Mouse (Mus musculus): ENCODE measurements at regions not wholly inside any gene's neighbourhood (a gene's known extent, or its start where the extent isn't known, plus 50 kb on each side); places are given as distances from the start of the nearest gene placed in this dataset.

GRCm38 (mm10) chr2:61105169-61105568 lies 142.2 kb upstream of the Rbms1 start:
- WGBS (ENCODE audit: insufficient replicate concordance) = 49% methylated on average over 6 of the region's 6 CpGs

DNA sequence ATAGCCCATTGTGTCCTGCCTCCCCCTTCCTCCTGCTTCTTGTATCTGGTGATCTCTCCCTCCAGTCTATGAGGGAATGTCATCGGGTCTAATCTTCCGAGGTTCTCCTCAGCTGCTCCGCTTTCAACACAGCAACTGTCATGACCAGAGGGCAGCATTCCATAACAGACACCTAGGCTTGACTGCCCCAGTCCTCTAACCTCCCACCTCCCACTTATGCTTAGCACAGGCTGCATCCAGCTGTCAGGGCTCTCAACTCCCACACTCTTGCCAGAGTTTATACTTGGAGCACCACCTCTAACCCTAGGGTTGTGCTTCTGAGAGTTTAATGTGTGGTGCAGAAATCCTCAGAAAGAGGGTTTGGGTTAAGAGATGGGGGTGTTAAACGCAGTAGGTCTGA lies 137.9 kb upstream of the Rbms1 start:
- no peak for ATAC-seq
- H3K27me3 ChIP-seq (replicated peaks) = no peaks in the 10 kb centered on the region
- 67% methylated on average over 4 of the region's 4 CpGs for WGBS (ENCODE audit: insufficient replicate concordance)
- no peak overlapping the region for H3K9ac ChIP-seq
- no peak overlapping the region for H3K4me3 ChIP-seq
- H3K9me3 ChIP-seq (replicated peaks) = no peaks in the 10 kb centered on the region
- H3K4me1 ChIP-seq = no peaks in the 10 kb centered on the region
- no peak overlapping the region for H3K4me2 ChIP-seq
- no peaks in the 10 kb centered on the region for H3K36me3 ChIP-seq
- no peak overlapping the region for H3K27ac ChIP-seq

More at GRCm38 (mm10) chr2:61105169-61105568, 142.2 kb upstream of the Rbms1 start:
- Histone ChIP-seq H3K27ac (no peak overlapping the region), H3K36me3 (no peaks in the 10 kb centered on the region), H3K4me2 (no peak overlapping the region), H3K9me3 (replicated peaks) (no peaks in the 10 kb centered on the region), H3K9ac (no peak overlapping the region), H3K4me1 (0 out of 2 replicates have a peak, but pooled peaks cover 4% of the 10 kb centered on the region), H3K4me3 (no peak overlapping the region), H3K27me3 (replicated peaks) (no peaks in the 10 kb centered on the region)
- no peak for ATAC-seq

GRCm38 (mm10) chr2:61088501-61088900 lies 125.5 kb upstream of the Rbms1 start:
- Histone ChIP-seq H3K36me3 (no peaks in the 10 kb centered on the region), H3K4me3 (no peak overlapping the region), H3K4me2 (no peak overlapping the region), H3K27ac (no peak overlapping the region), H3K27me3 (replicated peaks) (no peaks in the 10 kb centered on the region), H3K4me1 (no peaks in the 10 kb centered on the region), H3K9me3 (replicated peaks) (no peaks in the 10 kb centered on the region), H3K9ac (no peak overlapping the region)
- ATAC-seq = no peak

GRCm38 (mm10) chr2:61084835-61085234 lies 121.8 kb upstream of the Rbms1 start:
- no peak for ATAC-seq
- Histone ChIP-seq H3K27ac (no peak overlapping the region), H3K4me3 (no peak overlapping the region), H3K4me1 (no peaks in the 10 kb centered on the region), H3K9me3 (replicated peaks) (no peaks in the 10 kb centered on the region), H3K27me3 (replicated peaks) (no peaks in the 10 kb centered on the region), H3K36me3 (no peaks in the 10 kb centered on the region), H3K4me2 (no peak overlapping the region), H3K9ac (no peak overlapping the region)
- 16% methylated on average over 3 of the region's 3 CpGs for WGBS (ENCODE audit: insufficient replicate concordance)

GRCm38 (mm10) chr2:61083100-61083499 lies 120.1 kb upstream of the Rbms1 start:
- H3K4me1 ChIP-seq = no peaks in the 10 kb centered on the region
- no peaks in the 10 kb centered on the region for H3K27me3 ChIP-seq (replicated peaks)
- no peak overlapping the region for H3K4me3 ChIP-seq
- ATAC-seq = no peak
- no peaks in the 10 kb centered on the region for H3K36me3 ChIP-seq
- 55% methylated on average over 1 of the region's 1 CpGs for WGBS (ENCODE audit: insufficient replicate concordance)
- H3K9me3 ChIP-seq (replicated peaks) = no peaks in the 10 kb centered on the region
- H3K9ac ChIP-seq = no peak overlapping the region
- no peak overlapping the region for H3K4me2 ChIP-seq
- H3K27ac ChIP-seq = no peak overlapping the region

- Histone ChIP-seq H3K9me3 (replicated peaks) (no peaks in the 10 kb centered on the region), H3K4me2 (no peak overlapping the region), H3K4me3 (no peak overlapping the region), H3K27ac (no peak overlapping the region), H3K9ac (no peak overlapping the region), H3K36me3 (no peaks in the 10 kb centered on the region), H3K4me1 (no peaks in the 10 kb centered on the region), H3K27me3 (replicated peaks) (no peaks in the 10 kb centered on the region)
- no peak for ATAC-seq
These were observed 119.6 kb upstream of the Rbms1 start for GRCm38 (mm10) chr2:61082640-61083039.

- Histone ChIP-seq H3K27ac (no peak overlapping the region), H3K4me1 (no peaks in the 10 kb centered on the region), H3K9ac (no peak overlapping the region), H3K4me2 (no peak overlapping the region), H3K4me3 (no peak overlapping the region), H3K9me3 (replicated peaks) (no peaks in the 10 kb centered on the region), H3K36me3 (no peaks in the 10 kb centered on the region), H3K27me3 (replicated peaks) (no peaks in the 10 kb centered on the region)
- WGBS (ENCODE audit: insufficient replicate concordance) = 49% methylated on average over 4 of the region's 4 CpGs
- no peak for ATAC-seq
These were observed 117.0 kb upstream of the Rbms1 start for GRCm38 (mm10) chr2:61080006-61080405.

- no peak overlapping the region for H3K9ac ChIP-seq
- H3K4me3 ChIP-seq = no peak overlapping the region
- no peak overlapping the region for H3K27ac ChIP-seq
- no peaks in the 10 kb centered on the region for H3K9me3 ChIP-seq (replicated peaks)
- H3K4me1 ChIP-seq = no peaks in the 10 kb centered on the region
- H3K27me3 ChIP-seq (replicated peaks) = no peaks in the 10 kb centered on the region
- no peak overlapping the region for H3K4me2 ChIP-seq
- no peak for ATAC-seq
- no peaks in the 10 kb centered on the region for H3K36me3 ChIP-seq
- 13% methylated on average over 3 of the region's 3 CpGs for WGBS (ENCODE audit: insufficient replicate concordance)
These were observed 108.0 kb upstream of the Rbms1 start for GRCm38 (mm10) chr2:61071025-61071424.

DNA sequence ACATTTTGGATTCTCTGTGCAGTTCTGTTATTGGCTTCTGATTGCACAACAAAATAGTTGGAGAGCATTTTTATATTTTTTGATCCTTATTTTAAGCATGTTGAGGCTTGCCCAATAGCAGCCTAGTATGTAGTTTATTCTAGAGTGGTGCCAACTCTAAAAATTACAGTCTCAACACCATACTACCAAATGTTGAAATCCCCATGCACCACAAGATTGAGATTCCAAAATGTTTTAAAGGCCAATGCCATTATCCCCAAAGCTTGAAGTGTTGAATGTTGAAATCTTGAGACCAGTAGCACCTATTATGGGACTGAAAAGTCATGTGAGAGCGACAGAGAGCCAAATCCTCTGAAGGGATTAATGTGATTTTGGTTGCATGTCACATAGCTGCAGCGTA lies 104.9 kb upstream of the Rbms1 start:
- H3K27me3 ChIP-seq (replicated peaks) = no peaks in the 10 kb centered on the region
- no peaks in the 10 kb centered on the region for H3K36me3 ChIP-seq
- H3K4me1 ChIP-seq = no peaks in the 10 kb centered on the region
- no peak overlapping the region for H3K27ac ChIP-seq
- 69% methylated on average over 2 of the region's 2 CpGs for WGBS (ENCODE audit: insufficient replicate concordance)
- no peak overlapping the region for H3K4me3 ChIP-seq
- no peak overlapping the region for H3K9ac ChIP-seq
- no peaks in the 10 kb centered on the region for H3K9me3 ChIP-seq (replicated peaks)
- no peak overlapping the region for H3K4me2 ChIP-seq
- ATAC-seq = no peak

GRCm38 (mm10) chr2:61062125-61062524 lies 99.1 kb upstream of the Rbms1 start:
- Histone ChIP-seq H3K27me3 (replicated peaks) (no peaks in the 10 kb centered on the region), H3K4me2 (no peak overlapping the region), H3K27ac (no peak overlapping the region), H3K36me3 (no peaks in the 10 kb centered on the region), H3K9me3 (replicated peaks) (no peaks in the 10 kb centered on the region), H3K4me3 (no peak overlapping the region), H3K4me1 (no peaks in the 10 kb centered on the region), H3K9ac (no peak overlapping the region)
- 37% methylated on average over 2 of the region's 2 CpGs for WGBS (ENCODE audit: insufficient replicate concordance)
- no peak for ATAC-seq

GRCm38 (mm10) chr2:61060906-61061305 lies 97.9 kb upstream of the Rbms1 start:
- Histone ChIP-seq H3K27ac (no peak overlapping the region), H3K4me1 (no peaks in the 10 kb centered on the region), H3K9me3 (replicated peaks) (no peaks in the 10 kb centered on the region), H3K4me2 (no peak overlapping the region), H3K4me3 (no peak overlapping the region), H3K9ac (no peak overlapping the region), H3K27me3 (replicated peaks) (no peaks in the 10 kb centered on the region), H3K36me3 (no peaks in the 10 kb centered on the region)
- ATAC-seq = no peak
- WGBS (ENCODE audit: insufficient replicate concordance) = 63% methylated on average over 1 of the region's 1 CpGs

- 52% methylated on average over 6 of the region's 6 CpGs for WGBS (ENCODE audit: insufficient replicate concordance)
- Histone ChIP-seq H3K36me3 (no peaks in the 10 kb centered on the region), H3K4me2 (no peak overlapping the region), H3K4me1 (no peaks in the 10 kb centered on the region), H3K9me3 (replicated peaks) (no peaks in the 10 kb centered on the region), H3K9ac (no peak overlapping the region), H3K27me3 (replicated peaks) (no peaks in the 10 kb centered on the region), H3K4me3 (no peak overlapping the region), H3K27ac (no peak overlapping the region)
- no peak for ATAC-seq
These were observed 95.7 kb upstream of the Rbms1 start for GRCm38 (mm10) chr2:61058545-61059235.

GRCm38 (mm10) chr2:61052296-61052695 lies 89.3 kb upstream of the Rbms1 start:
- Histone ChIP-seq H3K27me3 (replicated peaks) (no peaks in the 10 kb centered on the region), H3K36me3 (no peaks in the 10 kb centered on the region), H3K9ac (no peak overlapping the region), H3K27ac (no peak overlapping the region), H3K4me3 (no peak overlapping the region), H3K4me2 (no peak overlapping the region), H3K4me1 (no peaks in the 10 kb centered on the region), H3K9me3 (replicated peaks) (no peaks in the 10 kb centered on the region)
- no peak for ATAC-seq
- WGBS (ENCODE audit: insufficient replicate concordance) = 43% methylated on average over 9 of the region's 9 CpGs

Data from liver, embryonic 12.5 days (tissue).